Mouse (Mus musculus): Measurements from ENCODE around the gene Mtr.
A peak's percentile ranks its signal among the peaks of the same experiment; 100 is the strongest.

Gene Mtr

DNA sequence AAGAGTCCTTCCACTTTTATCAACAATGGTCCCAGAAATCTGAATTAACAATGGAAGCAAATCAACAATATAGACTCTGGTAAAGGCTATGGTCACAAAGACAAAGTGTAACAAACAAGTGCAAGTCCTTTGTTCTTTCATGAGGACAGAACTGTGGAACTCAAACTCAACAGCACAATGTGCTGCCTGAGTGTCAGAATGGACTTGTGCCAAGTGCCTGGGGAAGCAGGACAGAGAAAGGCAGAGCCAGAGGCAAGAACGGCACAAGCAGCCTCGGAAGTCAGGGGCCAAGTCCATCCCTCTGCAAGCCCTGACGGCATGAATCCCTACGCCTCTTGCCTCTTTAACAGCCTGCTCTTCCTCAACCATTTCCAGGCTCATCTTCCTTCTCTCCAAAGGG lies 13.9 kb downstream of the Mtr start:
- no peak for DNase-seq (ENCODE audit: low spot score)

DNA sequence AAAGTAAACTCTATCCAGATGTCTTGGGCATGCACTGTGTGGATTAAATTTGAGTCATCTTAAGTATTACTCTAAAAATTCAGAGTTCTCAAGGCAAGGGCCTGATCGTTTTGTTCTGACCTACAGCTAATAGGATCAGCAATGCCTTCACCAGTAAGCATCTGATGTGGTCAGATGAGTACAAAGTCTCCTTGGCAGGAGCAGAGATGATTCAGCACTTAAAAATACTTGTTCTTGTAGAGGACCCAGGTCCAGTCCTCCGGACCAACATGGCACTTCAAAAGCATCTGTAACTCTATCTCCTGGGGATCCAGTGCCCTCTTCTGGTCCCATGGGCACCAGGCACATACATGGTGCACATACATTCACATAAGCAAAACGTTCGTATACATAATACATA lies 25.8 kb downstream of the Mtr start:
- DNase-seq (ENCODE audit: low spot score) = no peak

DNA sequence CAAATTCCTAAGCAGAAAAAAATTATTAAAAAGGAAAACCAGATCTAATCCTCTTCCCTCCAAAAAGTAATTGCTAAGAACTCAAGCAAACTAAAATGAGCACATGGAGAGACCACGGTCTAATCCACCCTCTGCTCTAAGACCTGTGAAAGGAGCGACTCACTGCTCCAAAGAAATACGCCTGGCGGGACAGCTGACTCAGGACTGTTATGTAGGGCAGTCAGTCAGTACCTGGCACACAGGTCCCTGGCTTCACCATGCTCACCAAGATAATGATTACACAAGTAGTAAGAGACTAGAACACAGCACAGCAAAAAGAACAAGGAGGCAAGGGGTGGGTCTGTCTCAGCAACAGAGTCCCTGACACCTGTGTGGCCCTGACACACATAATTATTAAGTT lies 29.7 kb downstream of the Mtr start:
- no peak for DNase-seq (ENCODE audit: low spot score)

DNA sequence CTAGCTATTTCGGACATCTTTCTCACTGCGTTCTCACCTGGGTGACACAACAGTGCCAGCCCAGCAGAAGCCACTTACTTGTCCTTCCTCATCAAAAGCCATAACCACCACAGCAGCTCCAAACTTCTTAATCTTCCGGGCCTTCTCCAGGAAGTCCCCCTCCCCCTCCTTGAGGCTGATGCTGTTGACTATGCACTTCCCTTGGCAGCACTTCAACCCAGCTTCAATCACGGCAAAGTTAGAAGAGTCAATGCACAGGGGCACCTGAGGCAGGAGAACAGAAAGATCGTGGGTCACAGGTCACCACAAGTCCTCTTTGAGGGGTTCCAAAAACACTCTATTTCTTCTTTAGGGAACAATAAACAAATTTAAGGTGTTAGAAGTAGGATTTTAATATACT lies 30.3 kb downstream of the Mtr start:
- no peak for DNase-seq (ENCODE audit: low spot score)

DNA sequence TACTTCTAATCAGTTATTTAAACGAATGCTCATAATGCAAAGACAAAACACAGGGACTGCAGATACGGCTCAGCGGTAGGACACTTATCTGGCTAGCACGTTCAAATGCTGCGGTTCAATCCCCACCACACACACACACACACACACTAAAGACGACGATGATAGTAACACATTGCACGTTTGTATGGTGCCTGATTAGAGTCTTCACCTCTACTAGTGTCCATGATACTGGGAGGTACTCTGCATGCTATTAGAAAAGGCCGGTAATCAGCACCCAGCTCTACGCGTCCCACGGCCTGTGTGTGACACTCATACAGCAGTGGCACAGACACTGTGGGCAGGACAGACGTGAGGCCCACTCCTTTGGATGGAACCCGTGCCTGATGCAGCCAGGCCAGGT lies 39.3 kb downstream of the Mtr start:
- DNase-seq (ENCODE audit: low spot score) = no peak

DNA sequence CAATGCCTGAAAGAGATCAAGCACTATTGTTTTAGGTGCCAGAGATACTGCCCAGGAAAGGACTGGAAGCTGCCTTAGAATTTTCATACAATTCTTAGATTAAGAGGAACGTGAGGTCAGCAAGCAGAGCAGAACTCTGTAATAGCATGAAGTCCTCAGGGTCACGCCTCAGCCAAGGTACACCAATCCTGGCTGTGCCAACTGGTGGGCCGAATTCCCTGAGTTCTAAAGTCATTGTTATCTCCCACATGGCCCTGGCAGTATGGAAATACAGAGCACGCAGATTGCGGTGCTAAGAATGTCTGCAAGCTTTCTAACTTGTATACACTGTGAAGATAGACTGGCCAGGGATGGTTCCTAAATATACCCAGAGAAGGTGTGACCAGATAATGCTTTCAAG lies 43.0 kb downstream of the Mtr start:
- no peak for DNase-seq (ENCODE audit: low spot score)

DNA sequence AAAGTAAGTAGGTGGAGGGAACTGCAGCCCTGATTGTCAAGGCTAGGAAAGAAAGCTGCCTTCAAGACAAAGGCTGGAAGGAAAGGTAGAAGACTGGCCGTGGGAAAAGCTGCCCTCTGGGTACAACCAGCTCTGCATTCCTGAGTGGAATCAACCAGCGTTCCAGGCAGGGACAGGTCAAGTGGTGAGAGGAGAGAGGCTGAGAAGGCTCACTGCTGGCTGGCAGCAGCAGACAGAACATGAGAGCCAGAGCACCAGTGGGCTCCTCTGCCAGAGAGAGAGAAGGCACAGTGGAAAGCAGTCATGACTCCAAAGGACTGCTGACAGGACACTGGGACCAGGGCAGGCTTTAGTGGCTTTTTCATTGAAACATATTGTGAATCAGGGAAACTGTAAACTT lies 46.9 kb downstream of the Mtr start:
- DNase-seq (ENCODE audit: low spot score) = no peak

DNA sequence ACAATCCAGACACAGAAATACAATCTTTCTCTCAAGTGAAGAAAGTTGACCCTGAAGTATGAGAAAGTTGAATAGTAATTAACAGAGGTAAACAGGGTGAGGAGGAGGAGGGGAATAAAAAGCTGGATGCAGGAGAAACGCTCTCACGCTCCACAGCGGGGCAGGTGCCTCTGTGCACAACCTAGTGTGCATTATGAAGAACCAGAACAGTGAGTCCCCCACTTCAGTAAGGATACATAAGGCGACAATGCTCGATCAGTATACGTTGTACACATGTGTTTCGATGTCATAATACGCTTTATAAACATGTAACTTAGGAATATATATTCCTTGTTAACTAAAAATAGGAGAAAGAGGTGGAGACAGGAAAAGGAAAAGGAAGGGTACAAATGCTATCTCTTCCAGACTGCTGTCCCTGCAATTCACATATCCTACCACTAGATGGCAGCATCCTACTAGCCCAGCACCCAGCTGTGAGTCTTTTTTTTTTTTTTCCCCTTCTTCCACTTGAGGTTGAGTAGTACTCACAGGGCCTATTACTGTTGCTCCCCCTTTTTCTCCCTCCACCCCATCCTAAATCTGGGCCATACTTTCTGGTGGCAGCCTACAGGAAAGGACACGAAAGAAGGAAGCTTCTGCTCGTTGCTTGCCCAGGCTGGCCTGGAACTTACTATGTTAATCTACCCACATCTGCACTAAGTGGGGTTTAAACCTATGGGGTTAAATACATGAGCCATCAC lies 47.7 kb downstream of the Mtr start:
- peak; percentile 17 for DNase-seq (ENCODE audit: low spot score)

DNA sequence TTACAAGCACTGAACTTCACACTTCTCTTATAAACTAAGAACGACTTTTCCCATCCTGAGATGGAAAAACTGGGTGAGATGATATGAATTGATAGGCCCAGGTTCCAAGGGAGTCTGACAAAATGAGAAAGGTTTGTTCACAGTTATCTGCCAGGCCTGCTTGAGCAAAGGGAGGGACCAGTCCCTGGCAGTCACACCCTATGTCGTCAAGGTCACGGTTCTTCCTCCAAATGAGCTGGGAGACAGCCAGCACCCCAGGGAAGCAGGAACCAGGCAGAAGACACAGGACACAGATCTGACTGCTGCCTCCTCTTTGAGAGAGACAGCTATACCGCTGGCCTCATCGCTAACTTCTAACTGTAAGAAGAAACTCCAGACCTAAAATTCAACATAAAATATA lies 57.5 kb downstream of the Mtr start:
- DNase-seq (ENCODE audit: low spot score) = no peak

DNA sequence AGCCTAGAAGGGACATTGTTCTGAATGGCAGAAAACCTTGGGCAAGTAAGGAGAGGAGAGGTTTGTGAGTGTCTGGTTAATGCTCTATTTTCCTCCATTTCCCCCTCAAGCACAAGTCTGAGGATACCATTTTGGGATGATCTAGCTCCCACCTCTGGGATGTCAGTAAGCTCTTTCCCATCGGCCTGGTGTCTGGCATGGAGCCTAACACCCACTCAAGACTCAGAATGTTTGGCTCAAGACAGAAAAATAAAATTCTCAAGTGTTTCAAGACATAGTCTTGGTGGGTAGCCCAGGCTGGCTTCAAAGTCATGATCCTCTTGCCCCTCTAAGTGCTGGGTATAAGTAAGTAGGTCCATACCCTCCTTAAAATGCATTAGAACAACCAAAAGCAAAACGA lies 59.4 kb downstream of the Mtr start:
- DNase-seq (ENCODE audit: low spot score) = no peak

DNA sequence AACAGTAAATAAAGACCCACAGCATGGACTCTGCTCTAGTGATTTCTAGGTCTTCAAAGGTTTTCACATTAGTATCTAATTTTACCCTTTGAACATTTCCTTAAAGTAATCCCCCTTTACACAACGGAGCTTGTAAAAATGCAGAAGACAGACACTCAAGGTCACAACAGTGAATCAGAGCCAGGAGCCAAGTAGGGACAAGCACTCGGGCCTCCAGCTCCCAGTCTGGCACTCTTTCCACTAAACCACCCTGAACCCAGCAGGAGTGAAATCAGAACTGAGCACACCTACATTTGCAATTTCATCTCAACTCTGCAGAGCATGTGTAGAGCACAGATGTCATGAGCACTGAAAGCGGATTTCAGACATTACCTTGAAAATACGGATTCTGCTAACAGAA lies 61.1 kb downstream of the Mtr start:
- DNase-seq (ENCODE audit: low spot score) = no peak

DNA sequence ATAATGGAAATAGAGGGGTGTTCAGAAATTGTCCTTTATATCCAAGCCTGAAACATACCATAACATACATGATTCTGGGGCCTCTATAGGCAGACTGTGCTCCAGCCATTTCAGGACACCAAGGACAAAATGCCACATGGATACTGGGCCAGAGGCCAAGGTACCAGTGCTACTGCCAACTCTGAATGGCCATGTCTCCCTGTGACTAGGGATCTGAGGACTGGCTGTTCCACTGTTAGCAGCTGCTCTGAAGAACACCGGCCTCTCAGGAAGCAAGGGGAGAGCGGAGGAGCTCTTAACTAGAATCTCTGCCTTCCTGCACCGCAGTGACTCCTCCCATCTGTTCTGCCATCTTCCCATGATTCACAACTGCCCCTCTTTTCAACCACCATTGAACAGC lies 61.9 kb downstream of the Mtr start:
- no peak for DNase-seq (ENCODE audit: low spot score)

DNA sequence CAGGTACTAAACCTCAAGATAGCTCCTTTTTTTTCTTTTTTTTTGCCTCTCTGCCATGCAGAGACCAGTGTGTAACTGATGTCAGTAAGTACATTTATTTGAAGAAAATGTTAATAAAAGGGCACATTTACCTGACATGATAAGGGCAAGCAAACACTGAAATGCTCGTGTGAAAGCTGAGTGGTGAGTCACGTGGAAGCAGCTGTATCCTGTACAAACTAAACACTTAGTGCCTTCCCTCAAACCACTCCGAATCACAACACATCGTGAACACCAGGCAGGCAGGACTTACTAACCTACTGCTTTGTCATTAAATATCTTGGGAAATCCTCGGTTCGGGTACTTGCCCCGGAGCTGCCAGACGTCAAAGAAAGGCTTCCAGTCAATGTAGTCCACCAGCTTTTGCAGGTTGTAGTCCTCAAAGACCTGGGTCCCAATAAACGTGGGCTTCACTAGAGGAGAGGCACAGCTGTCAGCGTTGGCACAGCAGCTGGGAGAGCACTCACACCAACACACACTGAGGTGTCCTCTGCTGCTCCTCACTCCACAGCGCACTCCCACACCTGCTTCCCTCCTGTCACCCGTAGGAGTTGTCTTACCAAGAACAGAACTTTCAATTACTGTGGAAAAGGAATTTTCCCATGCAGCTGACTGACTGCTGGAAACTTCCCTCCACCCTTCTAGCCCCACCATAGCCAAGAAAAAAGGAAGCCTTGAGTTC lies 62.8 kb downstream of the Mtr start:
- DNase-seq (ENCODE audit: low spot score) = no peak

DNA sequence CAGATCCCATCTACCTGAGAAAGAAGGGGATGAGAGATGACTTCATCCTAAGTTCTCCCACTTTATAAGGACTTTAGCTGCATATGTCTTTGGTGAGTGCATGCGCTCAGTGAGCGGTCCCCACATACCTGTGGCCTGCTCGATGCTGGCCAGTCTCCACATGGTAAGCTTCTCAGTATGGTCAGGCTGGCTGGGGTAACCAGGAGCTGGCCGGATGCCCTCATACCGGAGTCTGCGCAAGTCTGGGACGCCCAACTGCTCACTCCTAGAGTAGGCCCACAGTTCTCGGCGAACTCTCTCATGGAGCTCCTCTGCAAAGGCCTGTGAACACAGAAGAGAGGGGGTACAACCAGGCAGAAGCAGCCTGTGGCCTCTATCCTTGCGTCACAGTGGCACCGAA lies 68.7 kb downstream of the Mtr start:
- DNase-seq (ENCODE audit: low spot score) = no peak

DNA sequence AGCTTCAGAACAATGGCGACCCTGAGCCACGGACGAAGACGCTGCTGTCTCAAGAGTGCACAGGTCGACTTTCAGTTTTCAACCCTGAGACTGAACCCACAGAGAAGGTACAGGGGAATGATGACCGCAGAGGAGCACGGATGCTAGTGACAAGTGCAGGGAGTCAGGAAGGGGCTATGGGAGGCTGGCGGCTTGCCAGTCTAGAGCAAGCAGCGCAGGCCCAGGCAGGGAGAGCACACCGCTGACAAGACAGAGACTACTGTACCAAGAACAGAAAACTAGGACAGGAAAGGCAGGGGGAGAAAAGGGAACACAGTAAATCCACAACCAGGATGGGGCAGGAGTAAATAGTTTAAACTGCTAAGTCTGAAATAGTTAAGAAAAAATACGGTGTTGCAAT lies 69.1 kb downstream of the Mtr start:
- no peak for DNase-seq (ENCODE audit: low spot score)

DNA sequence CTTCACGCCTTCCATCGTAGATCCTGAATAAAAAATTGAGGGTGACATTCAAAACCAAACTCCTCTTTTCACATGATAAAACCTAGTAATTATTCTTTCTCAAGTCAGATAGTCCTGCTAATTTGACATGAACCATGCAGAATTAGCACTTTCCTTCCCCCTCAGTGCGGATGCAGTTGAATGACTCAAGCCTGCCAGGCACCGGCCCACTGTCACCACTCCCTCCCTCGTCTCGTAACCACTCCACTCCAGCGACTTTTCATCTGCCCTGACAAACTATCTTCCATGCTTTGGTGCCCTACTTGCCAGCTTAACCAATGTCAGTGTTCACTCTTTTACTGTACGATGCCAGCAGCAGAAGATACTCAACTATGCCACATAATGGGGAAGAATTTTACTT lies 78.4 kb downstream of the Mtr start:
- DNase-seq (ENCODE audit: low spot score) = no peak

DNA sequence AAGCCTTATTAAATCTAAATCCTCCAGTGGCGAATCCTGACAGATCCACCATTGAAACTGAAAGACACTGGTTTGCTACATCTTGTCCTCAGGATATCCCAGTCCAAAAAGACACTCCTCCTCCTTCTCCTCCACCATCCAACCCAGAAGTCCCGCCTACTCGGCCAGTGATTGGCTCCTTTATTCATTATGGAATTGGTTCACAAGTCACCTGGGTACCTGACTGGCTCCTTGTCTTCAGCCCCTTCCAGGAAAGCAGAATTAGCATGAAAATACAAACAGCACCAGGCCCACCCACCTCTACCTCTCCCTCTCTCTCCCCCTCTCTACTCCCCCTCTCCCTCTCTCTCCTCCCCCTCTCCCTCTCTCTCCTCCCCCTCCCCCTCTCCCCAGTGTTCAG lies 81.2 kb downstream of the Mtr start:
- DNase-seq (ENCODE audit: low spot score) = no peak

DNA sequence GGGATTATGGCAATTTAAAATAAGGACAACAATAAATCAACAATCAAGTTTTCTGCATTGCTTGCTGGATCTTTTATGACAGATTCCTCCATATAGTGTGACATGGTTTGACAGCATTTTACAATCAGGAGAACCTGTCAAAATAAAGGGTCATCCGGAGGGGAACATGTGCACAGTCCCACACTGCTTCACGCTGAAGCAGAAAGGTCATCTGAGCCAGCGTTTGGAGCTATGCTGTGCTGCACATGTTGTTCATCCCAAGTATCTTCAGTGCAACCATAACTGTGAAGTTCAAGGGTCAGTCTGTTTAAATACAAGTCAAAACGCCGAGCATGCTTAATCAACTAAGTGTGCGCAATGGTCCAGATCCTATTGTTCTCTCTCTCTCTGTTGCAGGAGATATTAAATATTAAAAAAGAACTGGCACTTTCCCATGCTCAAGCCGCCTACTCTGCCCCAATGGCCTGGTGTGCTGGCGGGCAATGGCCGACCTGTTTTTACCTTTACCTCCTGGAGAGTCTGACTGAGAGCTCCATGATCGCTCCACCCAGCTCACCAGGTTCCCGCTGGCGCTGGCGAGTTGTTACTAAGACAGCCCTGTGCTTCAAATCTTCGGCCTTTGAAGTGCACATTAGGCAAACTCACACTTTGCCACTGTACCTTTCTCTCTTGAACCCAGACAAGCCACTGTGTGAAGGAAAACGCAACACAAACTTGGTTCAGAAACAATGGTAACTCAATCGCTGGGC lies 81.8 kb downstream of the Mtr start:
- DNase-seq (ENCODE audit: low spot score) = no peak

DNA sequence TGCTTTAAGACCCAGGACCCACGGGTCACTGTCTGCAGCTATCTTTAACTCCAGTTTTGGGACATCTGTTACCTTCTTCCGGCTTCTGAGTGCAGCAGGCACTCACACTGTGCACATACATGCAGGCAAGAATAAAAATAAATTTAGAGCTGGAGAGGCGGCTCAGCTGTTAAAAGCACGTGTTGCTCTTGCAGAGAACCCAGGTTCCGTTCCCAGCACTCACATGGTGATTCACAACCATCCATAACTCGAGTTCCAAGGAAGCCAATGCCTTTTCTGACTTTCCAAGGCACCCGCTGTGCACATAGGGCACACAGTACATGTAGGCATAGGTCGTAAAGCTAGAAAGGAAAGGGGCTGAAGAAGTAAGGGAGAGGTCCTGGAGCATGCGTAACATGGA lies 90.6 kb downstream of the Mtr start:
- no peak for DNase-seq (ENCODE audit: low spot score)

DNA sequence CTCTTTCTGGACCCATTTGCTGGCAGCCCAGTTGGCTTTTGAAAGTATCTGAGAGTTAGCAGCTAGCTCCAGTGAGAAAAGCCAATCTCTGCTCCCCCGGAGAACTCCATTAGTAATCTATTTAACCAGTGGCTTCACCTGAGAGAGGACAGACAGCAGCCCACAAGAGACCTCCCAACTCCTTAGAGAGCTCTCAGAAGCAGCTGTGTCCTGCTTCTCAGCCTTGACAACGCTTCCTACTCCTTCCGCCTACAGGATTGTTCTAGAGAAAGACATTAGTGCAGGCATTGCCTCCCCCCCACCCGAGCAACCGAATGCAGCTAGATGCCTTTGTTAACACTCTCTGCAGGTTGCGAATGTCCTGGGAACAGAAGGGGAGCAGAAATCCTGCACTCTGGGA lies 91.5 kb downstream of the Mtr start:
- peak; percentile 8 for DNase-seq (ENCODE audit: low spot score)

DNA sequence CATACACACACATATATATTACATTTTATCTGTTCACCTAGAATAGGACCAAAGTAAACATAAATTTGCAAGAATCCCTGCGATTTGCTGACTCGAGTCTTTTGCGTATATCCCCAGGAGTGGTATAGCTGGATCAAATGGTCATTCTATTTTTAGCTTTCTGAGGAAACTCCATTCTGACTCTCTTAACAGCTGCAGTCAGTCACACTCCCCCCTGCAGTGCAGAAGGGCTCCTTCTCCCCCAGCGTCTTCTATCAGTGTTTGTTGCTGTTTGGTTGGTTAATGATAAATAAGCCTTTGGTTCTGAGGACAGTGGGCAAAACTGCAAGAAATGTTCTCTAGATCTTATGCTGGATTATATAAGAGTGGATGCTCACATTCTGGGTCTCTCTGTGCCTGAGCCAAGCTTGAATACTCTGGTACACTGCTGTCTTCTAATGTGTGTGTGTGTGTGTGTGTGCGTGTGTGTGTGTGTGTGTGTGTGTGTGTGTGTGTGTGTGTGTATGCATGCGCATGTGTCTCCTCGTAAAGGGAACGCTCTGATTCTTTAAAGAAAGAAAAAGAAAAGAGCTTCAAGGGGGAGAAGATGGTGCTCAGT lies 92.4 kb downstream of the Mtr start:
- no peak for DNase-seq (ENCODE audit: low spot score)

DNA sequence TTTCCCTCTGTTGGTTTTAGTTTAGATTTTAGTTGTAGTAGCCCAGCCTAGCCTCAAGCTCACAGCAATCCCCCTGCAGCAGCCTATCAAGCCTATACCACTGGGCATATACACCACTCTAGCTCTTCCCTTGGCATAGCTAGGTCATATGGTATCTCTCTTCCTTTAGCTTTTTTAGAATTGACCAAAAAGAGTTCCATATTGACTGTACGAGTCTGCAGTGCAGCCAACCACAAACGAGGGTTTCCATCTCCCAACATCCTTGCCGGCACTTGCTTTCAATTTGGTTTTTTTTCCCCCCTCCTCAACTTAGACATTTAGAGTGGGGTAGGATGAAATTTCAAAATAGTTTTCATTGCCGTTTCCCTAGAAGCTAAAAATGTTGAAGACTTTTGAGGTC lies 95.5 kb downstream of the Mtr start:
- no peak for DNase-seq (ENCODE audit: low spot score)

DNA sequence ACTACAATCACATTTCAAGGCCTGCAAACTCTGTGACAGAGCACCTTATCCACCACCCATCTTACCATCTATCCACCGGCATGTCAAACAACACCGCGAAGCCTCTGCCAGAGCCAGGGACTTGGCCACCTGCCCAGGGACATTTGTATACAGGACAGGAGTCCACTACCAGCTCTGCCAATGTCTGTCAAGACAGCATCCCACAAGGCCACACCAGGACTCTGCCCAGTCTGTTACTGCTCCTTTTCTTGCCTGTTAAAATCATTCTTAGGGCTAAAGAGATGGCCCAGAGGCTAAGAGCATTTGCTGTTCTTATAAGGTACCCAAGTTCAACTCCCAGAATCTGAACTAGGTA lies 97.8 kb downstream of the Mtr start:
- no peak for DNase-seq (ENCODE audit: low spot score)
